Mouse (Mus musculus) cortical plate, adult 2 months (tissue): ENCODE data around the gene Sidt1.

Source experiments
- CTCF ChIP-seq: fragments of 200-500 bp; IDR thresholded peaks from 2 replicates; pipeline ENCODE4 v1.5.1; 2011; ENCODE audit warnings: mild to moderate bottlenecking, control low read depth, low read length; ENCODE audit not compliant: insufficient read depth; ENCODE audit errors: extremely low read depth
- POLR2A ChIP-seq: fragments of 200-500 bp; IDR thresholded peaks from 2 replicates; pipeline ENCODE4 v1.6.1; 2011; ENCODE audit warnings: mild to moderate bottlenecking, low read length, control low read depth; ENCODE audit not compliant: insufficient read depth; ENCODE audit errors: extremely low read depth

- no peak for TF ChIP-seq CTCF
- TF ChIP-seq POLR2A: no peak
Measured at GRCm38 (mm10) chr16:44265562-44265961, 67.4 kb downstream of the Sidt1 start.
